In the genomic region with DNA sequence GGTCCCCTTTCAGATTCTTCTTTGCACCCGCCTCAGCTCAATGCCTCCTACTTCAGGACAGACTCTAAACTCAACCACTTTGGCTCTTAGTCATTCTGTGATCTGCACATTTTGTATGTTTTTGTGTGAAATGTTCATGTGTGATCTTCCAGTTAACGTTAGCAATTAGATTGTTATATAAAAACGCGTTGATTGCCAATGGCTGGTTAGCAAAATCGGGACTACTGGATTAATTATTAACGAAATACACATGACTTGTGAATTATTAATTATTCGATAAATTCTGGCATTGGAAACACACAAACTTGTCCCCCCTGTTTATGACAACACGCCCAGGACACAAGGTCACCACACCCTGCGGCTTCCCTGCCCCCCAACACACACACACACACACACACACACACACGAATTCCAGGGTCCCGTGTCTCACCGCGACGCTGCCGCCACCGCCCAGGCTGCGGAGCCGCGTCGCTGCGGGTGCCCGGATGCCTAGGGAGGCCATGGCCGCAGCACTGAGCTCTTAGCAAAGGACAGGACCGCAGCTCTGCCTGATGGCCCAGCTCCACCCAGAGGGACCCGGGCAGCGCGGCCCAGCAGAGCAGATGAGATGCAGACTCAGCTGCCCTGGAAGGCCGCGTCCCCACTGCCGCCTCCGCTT, we compare ENCODE assay signal across 8 mouse cellular contexts. TPM values are rescaled to one million over a fixed set of nuclear protein-coding genes. Genes with fewer than 3 reads are reported as not detected.
DNase-seq lines count a peak whose midpoint lies in the region; ATAC-seq and TF ChIP-seq lines count a peak whose summit lies in the region.

No protein-coding gene starts in this region.

- TF ChIP-seq EP300 in heart, postnatal 0 days (IDR thresholded peaks at IDR 0.05; ENCODE audit: low read depth), result 0 out of 2 replicates have a peak, but pooled peaks have one; percentile 45

- peaks cover 16% of the 10 kb centered on the region for H3K4me1 ChIP-seq in heart, postnatal 0 days (ENCODE audit: control insufficient read depth, insufficient read depth)
- H3K4me1 ChIP-seq in midbrain, embryonic 16.5 days (ENCODE audit: control insufficient read depth, insufficient read depth, low read length), result peaks cover 27% of the 10 kb centered on the region

- peak; percentile 82 for ATAC-seq in frontal cortex, adult (ENCODE audit: low TSS enrichment)
- peak; percentile 85 for ATAC-seq in heart, postnatal 0 days (ENCODE audit: insufficient read depth, low read depth)
- ATAC-seq in midbrain, embryonic 16.5 days, result peak; percentile 91

- peak overlapping the region; percentile 99 for H3K27ac ChIP-seq in heart, postnatal 0 days (ENCODE audit: low read depth)
- H3K27ac ChIP-seq in midbrain, embryonic 16.5 days (ENCODE audit: low read length), result peak overlapping the region; percentile 92

- H3K4me3 ChIP-seq in heart, postnatal 0 days (ENCODE audit: low read depth, low read length), result peak overlapping the region; percentile 94
- peak overlapping the region; percentile 87 for H3K4me3 ChIP-seq in midbrain, embryonic 16.5 days (ENCODE audit: low read depth, low read length)

- H3K27me3 ChIP-seq in heart, postnatal 0 days (ENCODE audit: control insufficient read depth, insufficient read depth, low read length), result no peaks in the 10 kb centered on the region
- no peaks in the 10 kb centered on the region for H3K27me3 ChIP-seq in midbrain, embryonic 16.5 days (ENCODE audit: control insufficient read depth, insufficient read depth, low read depth, low read length)

- peaks cover 26% of the 10 kb centered on the region; the same call in 1 of the 2 replicates for H3K36me3 ChIP-seq in heart, postnatal 0 days (replicated peaks; ENCODE audit: control insufficient read depth, insufficient read depth, low read length)
- H3K36me3 ChIP-seq in midbrain, embryonic 16.5 days (ENCODE audit: control insufficient read depth, insufficient read depth, low read length), result peaks cover 11% of the 10 kb centered on the region; the same call in 1 of the 2 replicates

- H3K9ac ChIP-seq in heart, postnatal 0 days (replicated peaks; ENCODE audit: low read depth, low read length), result peak overlapping the region; percentile 95
- H3K9ac ChIP-seq in midbrain, embryonic 16.5 days (ENCODE audit: low read depth, low read length), result peak overlapping the region; percentile 92

- peak overlapping the region; percentile 83 for H3K4me2 ChIP-seq in heart, postnatal 0 days (ENCODE audit: low read depth, low read length)
- peak overlapping the region; percentile 81 for H3K4me2 ChIP-seq in midbrain, embryonic 16.5 days (ENCODE audit: low read length)

- H3K9me3 ChIP-seq in heart, postnatal 0 days (replicated peaks; ENCODE audit: control insufficient read depth, low read length), result no peaks in the 10 kb centered on the region
- no peaks in the 10 kb centered on the region for H3K9me3 ChIP-seq in midbrain, embryonic 16.5 days (replicated peaks; ENCODE audit: control insufficient read depth, low read length, poor library complexity, severe bottlenecking)

- TF ChIP-seq CTCF in heart, postnatal 0 days (IDR thresholded peaks at IDR 0.05; ENCODE audit: low read depth), result no peak

- DNase-seq in frontal cortex, postnatal 36 days (ENCODE audit: low spot score in 2 of 2), result no peak
- DNase-seq in urinary bladder, postnatal 14 days (ENCODE audit: low spot score), result peak; percentile 51
- no peak for DNase-seq in urinary bladder, postnatal 25 days (ENCODE audit: low spot score)
- no peak for DNase-seq in heart, postnatal 0 days (ENCODE audit: low spot score)
- DNase-seq in kidney, postnatal 4 days, result peak; percentile 68 to 80
- no peak for DNase-seq in natural killer cell, adult 2 months (ENCODE audit: low spot score in 2 of 2)

- whole genome bisulfite sequencing in heart, postnatal 0 days, result under 1% methylated on average over 31 of the region's 31 CpGs
- under 1% methylated on average over 31 of the region's 31 CpGs for WGBS in midbrain, embryonic 16.5 days

RNA-seq across cellular contexts. Expression of gene Zfp871, which starts 0.5 kb away (rescaled TPM):
- total RNA-seq in heart, postnatal 0 days (2014; rRNA removed; ENCODE audit: low replicate concordance), result 19.6 and 21.0 TPM in 2 replicates
- 14.9 and 16.1 TPM in 2 replicates for polyA plus RNA-seq in heart, postnatal 0 days (2015; fragmentation: Nextera tagmentation; extraction: Ambion mirVana)
- polyA plus RNA-seq in midbrain, embryonic 16.5 days (2015; fragmentation: Nextera tagmentation; extraction: Ambion mirVana), result 45.9 and 46.2 TPM in 2 replicates

RNA-seq across cellular contexts. Expression of gene Zfp811, which starts 22.2 kb away (rescaled TPM):
- 0.12 TPM in 1 of 2 replicates, not detected in the other for total RNA-seq in heart, postnatal 0 days (2014; rRNA removed; ENCODE audit: low replicate concordance)
- polyA plus RNA-seq in heart, postnatal 0 days (2015; fragmentation: Nextera tagmentation; extraction: Ambion mirVana), result 0.31 and 0.69 TPM in 2 replicates
- 59.3 and 60.3 TPM in 2 replicates for polyA plus RNA-seq in midbrain, embryonic 16.5 days (2015; fragmentation: Nextera tagmentation; extraction: Ambion mirVana)

RNA-seq across cellular contexts. Expression of gene Zfp799, which starts 42.5 kb away (rescaled TPM):
- 4.9 and 7.6 TPM in 2 replicates for total RNA-seq in heart, postnatal 0 days (2014; rRNA removed; ENCODE audit: low replicate concordance)
- polyA plus RNA-seq in heart, postnatal 0 days (2015; fragmentation: Nextera tagmentation; extraction: Ambion mirVana), result 4.3 and 5.7 TPM in 2 replicates
- 15.1 and 19.1 TPM in 2 replicates for polyA plus RNA-seq in midbrain, embryonic 16.5 days (2015; fragmentation: Nextera tagmentation; extraction: Ambion mirVana)

Comparison
In these comparisons a context has a peak if more than half of its experiments do, and no peak if none do; other contexts are left out.
1. DNase-seq: peak in urinary bladder, postnatal 14 days (single experiment) and kidney, postnatal 4 days (2 of 2); none in frontal cortex, postnatal 36 days (0 of 2), urinary bladder, postnatal 25 days (single experiment), heart, postnatal 0 days (single experiment) and natural killer cell, adult 2 months (0 of 2).
2. RNA of gene Zfp811, which starts 22.2 kb away (polyA plus RNA-seq): 59.3 to 60.3 TPM in midbrain, embryonic 16.5 days; 0.31 to 0.69 TPM in heart, postnatal 0 days; every median in the first group is over 10 times any median in the second.
3. Peak in every context shown above with its lines, with median percentiles within 50 percentile points of each other: ATAC-seq.